Mouse (Mus musculus) bone marrow, adult 2 months (tissue): ENCODE measurements at regions not wholly inside any gene's neighbourhood (a gene's known extent, or its start where the extent isn't known, plus 50 kb on each side); places are given as distances from the start of the nearest gene placed in this dataset.

Source experiments
- CTCF ChIP-seq: fragments of 200-500 bp; IDR thresholded peaks from 2 replicates; pipeline ENCODE4 v1.5.1; 2011; ENCODE audit warnings: low read length, control low read depth; ENCODE audit not compliant: control insufficient read depth, insufficient read depth
- POLR2A ChIP-seq: fragments of 200-500 bp; IDR thresholded peaks from 2 replicates; pipeline ENCODE4 v1.6.1; 2011; ENCODE audit warnings: low read depth, mild to moderate bottlenecking, control low read depth, low read length, borderline replicate concordance; ENCODE audit not compliant: control insufficient read depth

DNA sequence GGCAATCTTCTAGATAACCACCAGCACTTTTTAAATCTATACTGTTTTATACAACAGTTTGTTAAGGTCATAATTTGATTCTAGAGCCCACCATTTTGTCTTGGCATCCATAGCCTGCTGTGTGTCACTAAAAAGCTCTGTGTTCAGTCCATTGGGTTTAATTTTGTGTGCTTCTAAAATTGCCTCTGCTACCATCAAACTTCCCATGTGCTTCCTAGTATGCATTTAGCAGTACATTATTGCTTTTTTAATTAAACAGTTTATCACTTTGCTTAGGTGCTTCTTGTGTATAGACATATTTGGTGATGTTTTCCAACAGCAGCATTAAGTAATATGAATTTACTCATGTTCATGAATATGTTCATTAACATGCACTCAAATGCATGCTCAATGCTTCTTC, 102.4 kb upstream of the Egfr start:
- TF ChIP-seq POLR2A (no peak), CTCF (no peak)
